Mouse (Mus musculus): ENCODE measurements at regions not wholly inside any gene's neighbourhood (a gene's known extent, or its start where the extent isn't known, plus 50 kb on each side); places are given as distances from the start of the nearest gene placed in this dataset.

GRCm38 (mm10) chr8:26748161-26748971, 228.8 kb upstream of the Zfp703 start:
- TF ChIP-seq CTCF (IDR thresholded peaks at IDR 0.05; ENCODE audit: low read depth, low read length) (no peak), GATA1 (IDR thresholded peaks at IDR 0.05; ENCODE audit: borderline replicate concordance, low read length) (no peak), POLR2AphosphoS5 (IDR thresholded peaks at IDR 0.05; ENCODE audit: insufficient replicate concordance, low read depth, low read length) (no peak), TAL1 (conservative IDR thresholded peaks at IDR 0.05; ENCODE audit: low read depth, low read length) (no peak), GATA2 (IDR thresholded peaks at IDR 0.05; ENCODE audit: borderline replicate concordance, low read depth, low read length) (no peak)
